Mouse (Mus musculus): Measurements from ENCODE around the gene Ddc.
A peak's percentile ranks its signal among the peaks of the same experiment; 100 is the strongest.

Ddc gene

GRCm38 (mm10) chr11:11897645-11898357, at the start of gene Ddc:
Ddc (minus strand) TSS chr11:11898144.
- DNase-seq (ENCODE audit: low spot score): no peak

DNA sequence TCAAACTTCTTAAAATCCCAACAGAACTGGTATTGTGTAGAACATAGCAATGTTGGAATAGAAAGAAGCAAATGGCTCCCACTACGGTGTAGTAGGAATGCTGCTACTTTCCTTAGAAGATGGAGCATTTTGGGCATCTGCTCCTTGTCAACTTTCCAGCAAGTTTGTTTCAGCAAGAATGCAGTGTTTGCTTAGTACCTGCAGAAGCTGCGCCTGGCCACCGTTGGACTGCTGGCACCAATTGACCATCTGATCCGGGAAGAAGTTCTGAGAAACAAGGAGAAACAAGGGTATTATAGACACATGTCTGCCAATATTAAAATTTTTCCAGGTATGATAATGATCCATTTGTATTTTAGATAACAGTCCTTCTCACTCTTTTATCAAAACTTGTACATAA, 47.8 kb upstream of the Ddc start:
- DNase-seq (ENCODE audit: low spot score): no peak

- no peak for DNase-seq (ENCODE audit: low spot score)
Measured at GRCm38 (mm10) chr11:11944814-11945213, 46.9 kb upstream of the Ddc start.

DNA sequence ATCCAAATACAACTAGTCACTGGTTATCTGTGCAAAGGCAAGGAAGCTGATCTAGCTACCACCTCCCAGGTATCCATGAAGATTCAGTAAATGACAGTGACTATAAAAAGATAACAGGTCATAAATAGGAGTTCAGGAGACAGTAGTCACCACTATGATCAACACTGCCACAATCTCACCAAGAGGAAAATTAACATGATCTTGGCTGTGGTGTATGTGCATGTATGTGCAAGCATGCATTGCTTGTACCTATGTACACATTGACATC, 46.1 kb upstream of the Ddc start:
- DNase-seq (ENCODE audit: low spot score): no peak

GRCm38 (mm10) chr11:11943240-11944081, 45.5 kb upstream of the Ddc start:
- DNase-seq (ENCODE audit: low spot score): no peak

DNA sequence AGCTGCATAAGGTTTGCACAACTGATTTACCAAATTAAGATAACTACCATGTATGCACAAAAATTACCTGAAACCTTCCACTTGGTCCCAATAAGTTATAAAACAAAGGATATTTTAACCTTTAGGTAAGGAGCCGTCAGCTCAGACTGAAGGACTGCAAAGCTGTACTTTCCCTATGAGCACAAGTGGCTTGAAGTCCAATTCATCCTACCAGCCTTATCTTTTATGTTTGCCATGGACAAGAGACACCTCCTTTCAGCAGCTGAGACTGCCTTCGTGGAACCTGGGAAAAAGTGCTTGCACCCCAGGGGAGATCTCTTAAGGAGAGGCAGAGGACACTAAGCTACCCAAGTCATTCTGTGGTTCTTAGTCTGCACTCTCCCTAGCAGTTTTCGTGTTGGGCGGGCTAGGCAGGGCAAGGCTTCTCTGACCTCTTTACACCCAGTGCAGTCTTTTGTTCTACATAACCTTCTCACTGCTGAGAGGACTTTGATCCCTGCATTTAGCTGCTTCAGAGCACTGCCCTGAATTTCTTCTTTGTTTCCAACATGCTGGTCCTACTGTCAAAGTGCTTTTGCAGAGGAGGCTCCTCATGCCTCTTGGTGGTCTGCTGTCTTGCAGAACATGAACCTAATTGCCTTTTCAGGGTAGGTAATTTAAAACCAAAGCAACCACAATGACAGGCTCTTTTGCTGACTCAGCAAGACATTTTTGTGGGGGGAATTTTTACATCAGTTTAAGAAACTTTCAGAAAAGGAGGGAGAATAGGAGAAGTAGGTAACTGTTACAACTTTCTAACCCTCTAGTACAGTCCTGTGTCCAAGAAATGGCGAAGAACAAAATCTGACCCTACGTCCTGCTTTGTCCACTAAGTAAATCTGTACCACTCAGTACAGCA, 44.6 kb upstream of the Ddc start:
- DNase-seq (ENCODE audit: low spot score): no peak

- no peak for DNase-seq (ENCODE audit: low spot score)
Measured at GRCm38 (mm10) chr11:11940833-11941681, 43.1 kb upstream of the Ddc start.

GRCm38 (mm10) chr11:11939611-11940010, 41.7 kb upstream of the Ddc start:
- no peak for DNase-seq (ENCODE audit: low spot score)

DNA sequence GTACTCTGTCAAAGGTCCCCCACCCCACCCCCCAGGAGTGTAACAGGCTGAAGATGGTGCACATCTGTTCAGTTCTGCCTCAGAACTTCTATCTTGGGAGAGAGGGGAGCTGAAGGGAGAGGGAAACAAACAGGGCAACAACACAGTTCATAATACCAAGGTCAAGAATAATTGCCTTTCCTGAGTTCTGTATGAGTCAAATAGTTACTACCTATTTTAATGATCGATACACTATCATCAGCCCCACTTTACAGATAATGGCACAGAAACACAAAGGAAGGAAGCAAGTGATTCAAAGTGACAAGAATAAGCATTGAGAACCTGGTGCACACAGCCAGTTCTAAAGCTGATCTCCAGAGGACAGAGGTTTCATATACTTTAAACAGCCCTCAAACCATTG, 40.6 kb upstream of the Ddc start:
- no peak for DNase-seq (ENCODE audit: low spot score)

DNA sequence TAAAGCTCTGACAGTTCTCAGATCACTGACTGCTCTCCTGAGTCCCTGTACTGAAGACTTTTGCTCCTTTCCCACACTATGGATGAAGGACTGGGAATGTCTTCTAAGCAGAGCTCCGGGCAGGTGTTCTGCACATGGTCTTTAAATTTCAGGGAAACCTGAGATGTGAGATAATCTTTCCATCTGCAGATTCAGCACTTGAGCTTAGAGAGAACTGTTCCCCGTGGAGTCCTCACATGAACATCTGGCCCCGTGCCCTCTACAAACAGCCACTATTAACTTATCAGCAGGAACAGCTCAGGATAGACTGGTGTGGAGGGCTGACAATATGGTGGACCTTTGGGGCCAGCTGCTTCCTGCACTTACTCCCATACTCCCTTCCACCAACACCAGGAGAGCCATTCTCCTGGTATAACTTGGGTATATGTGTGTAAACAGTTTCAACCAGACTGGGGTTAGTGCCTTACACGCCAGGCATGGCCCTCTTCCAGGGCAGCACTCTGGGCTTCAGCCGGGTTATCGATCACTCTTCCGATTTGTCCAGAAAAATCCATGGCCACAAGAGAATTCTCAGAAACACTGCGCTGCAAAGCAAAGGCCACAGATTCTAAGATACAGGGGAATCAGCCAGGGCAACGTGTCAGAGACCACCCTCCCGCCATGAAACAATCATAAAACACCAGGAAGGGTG, 39.5 kb upstream of the Ddc start:
- no peak for DNase-seq (ENCODE audit: low spot score)

DNA sequence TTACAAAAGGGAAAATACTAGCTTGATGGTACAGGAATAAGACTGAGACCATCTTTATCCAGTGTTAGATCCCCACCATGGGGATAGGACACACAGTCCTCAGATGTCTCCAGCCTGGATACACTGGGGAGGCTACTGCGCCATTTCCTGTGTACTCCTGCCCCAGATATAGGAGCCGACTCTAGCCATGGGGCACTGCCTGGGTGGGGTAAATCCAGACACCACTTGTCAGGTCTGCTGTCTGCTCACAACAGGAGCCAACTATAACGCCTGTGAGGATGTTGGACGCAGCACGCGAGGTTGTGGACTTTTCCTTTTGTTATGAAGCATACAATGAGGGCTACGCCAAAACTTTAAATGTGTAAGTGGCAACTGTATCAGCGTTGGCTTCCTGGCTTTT, 36.9 kb upstream of the Ddc start:
- DNase-seq (ENCODE audit: low spot score): no peak

GRCm38 (mm10) chr11:11932102-11932789, 34.3 kb upstream of the Ddc start:
- peak; percentile 12 for DNase-seq (ENCODE audit: low spot score)

DNA sequence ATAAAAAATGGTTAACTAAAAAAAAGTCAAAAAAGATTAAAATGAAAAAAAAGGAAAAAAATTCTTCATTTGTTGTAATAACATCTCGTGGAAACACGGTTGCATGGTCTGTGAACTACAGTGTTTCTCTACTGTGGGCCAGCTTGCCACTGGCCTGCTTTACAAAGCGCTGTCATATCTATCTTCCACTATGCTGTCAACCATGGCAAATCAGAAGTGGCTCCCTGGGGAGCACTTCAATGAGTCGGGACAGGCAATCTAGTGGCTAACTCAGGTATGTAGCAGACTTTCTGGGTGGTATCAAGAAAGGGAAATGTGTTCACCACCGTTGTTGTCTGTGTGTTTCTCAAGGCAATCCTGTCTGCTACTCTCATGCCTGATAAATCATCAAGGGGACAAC, 33.7 kb upstream of the Ddc start:
- DNase-seq (ENCODE audit: low spot score): no peak

DNA sequence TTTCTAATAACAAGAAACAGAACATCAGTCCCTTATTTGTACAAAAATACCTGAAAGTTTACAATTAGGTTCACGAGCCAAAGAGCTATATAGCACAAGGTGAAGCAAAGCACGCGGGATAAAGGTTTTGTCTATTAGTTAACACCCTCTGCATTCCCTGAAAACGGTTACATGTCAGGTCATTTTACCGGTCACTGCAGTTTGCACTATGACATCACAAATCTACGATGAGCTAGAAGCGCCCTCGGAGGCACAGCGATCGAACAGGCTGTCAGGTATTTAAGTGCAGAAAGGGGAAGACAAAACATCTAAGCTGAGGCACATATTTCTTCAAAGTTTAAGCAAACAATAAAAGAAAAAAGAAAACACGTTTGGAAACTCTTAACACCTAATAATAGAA, 32.6 kb upstream of the Ddc start:
- DNase-seq (ENCODE audit: low spot score): no peak

- no peak for DNase-seq (ENCODE audit: low spot score)
Measured at GRCm38 (mm10) chr11:11929059-11929458, 31.1 kb upstream of the Ddc start.

DNA sequence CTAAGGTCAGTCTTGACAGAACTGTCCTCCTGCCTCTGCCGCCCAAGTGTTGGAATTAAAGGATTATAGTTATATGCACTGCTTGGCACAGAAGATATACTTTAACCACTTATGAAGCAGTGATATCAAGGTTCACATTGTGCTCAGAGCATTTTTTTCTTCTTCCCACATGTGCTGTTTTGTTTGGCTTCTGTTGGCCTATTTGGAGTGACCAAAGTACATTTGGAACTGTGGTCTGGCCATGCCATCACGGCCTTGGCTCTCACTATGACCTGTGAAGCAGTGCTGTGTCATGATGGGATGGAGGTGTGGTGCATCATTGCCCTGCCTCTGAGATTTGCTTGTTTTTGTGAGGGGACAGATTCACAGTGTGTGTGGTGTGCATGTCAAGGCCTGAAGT, 30.6 kb upstream of the Ddc start:
- no peak for DNase-seq (ENCODE audit: low spot score)

DNA sequence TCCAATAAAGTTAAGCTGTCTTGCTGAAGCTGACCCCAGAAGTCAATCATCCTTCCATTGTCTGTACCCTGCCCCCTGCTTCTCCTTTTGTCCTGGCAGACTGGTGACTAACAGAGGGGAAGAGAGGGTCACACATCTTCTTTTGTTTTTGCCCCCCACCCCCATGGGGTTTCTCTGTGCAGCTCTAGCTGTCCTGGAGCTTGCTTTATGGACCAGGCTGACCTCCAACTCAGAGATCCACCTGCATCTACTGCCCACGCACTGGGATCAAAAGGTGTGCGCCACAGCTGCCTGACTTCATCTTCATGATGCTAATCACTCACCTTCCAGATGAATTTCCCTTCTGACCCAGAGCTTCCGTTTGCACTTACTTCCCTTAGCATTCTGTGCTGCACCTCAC, 26.0 kb upstream of the Ddc start:
- no peak for DNase-seq (ENCODE audit: low spot score)

GRCm38 (mm10) chr11:11923345-11923744, 25.4 kb upstream of the Ddc start:
- DNase-seq (ENCODE audit: low spot score): no peak

GRCm38 (mm10) chr11:11922106-11922505, 24.2 kb upstream of the Ddc start:
- DNase-seq (ENCODE audit: low spot score): no peak

- DNase-seq (ENCODE audit: low spot score): no peak
Measured at GRCm38 (mm10) chr11:11907703-11908413, 9.9 kb upstream of the Ddc start.

All from layer of hippocampus, adult 9-10 months (tissue).